Mouse (Mus musculus) lung, embryonic 16.5 days (tissue): Measurements from ENCODE around the gene Ldlrap1. TPM values are rescaled to one million over a fixed set of nuclear protein-coding genes. Genes with fewer than 3 reads are reported as not detected.

Source experiments
- ATAC-seq: fragments of 200-750 bp; cut with Nextera tagmentation; 2 replicates; pipeline ENCODE4 v1.8.0; 2017; ENCODE audit warnings: low read depth, mild to moderate bottlenecking, moderate library complexity
- H3K27ac ChIP-seq: fragments of 300-500 bp; sonication (generic); 2 replicates; pipeline ENCODE4 v1.5.1; 2014; ENCODE audit warnings: mild to moderate bottlenecking, control low read depth, low read length
- H3K27me3 ChIP-seq: fragments of 300-500 bp; sonication (generic); 2 replicates; pipeline ENCODE4 v1.6.1; 2014; ENCODE audit warnings: low read depth, low read length, mixed read lengths; ENCODE audit not compliant: control insufficient read depth, insufficient read depth
- H3K36me3 ChIP-seq: fragments of 300-500 bp; sonication (generic); 2 replicates; pipeline ENCODE4 v1.6.1; 2014; ENCODE audit warnings: low read length; ENCODE audit not compliant: control insufficient read depth, insufficient read depth
- H3K4me1 ChIP-seq: fragments of 300-500 bp; sonication (generic); replicated peaks from 2 replicates; pipeline ENCODE4 v1.6.1; 2014; ENCODE audit warnings: low read length, mixed read lengths; ENCODE audit not compliant: control insufficient read depth, insufficient read depth
- H3K4me2 ChIP-seq: fragments of 300-500 bp; sonication (generic); 2 replicates; pipeline ENCODE4 v1.6.1; 2014; ENCODE audit warnings: low read depth, low read length, control low read depth
- H3K4me3 ChIP-seq: fragments of 300-500 bp; sonication (generic); 2 replicates; pipeline ENCODE4 v1.5.1; 2014; ENCODE audit warnings: mild to moderate bottlenecking, low read length, control low read depth
- H3K9ac ChIP-seq: fragments of 300-500 bp; sonication (generic); 2 replicates; pipeline ENCODE4 v1.6.1; 2014; ENCODE audit warnings: low read length, control low read depth
- H3K9me3 ChIP-seq: fragments of 300-500 bp; sonication (generic); 2 replicates; pipeline ENCODE4 v1.6.1; 2016; ENCODE audit warnings: low read length; ENCODE audit not compliant: control insufficient read depth
- WGBS: fragments of 180-500 bp; shearing (Covaris S2); extraction: QIAGEN DNeasy Blood & Tissue Kit; methylation state at CpG from one replicate; pipeline ENCODE4 v1.1.7; 2014; 5-methylcytosine and 5-hydroxymethylcytosine counted together
- polyA plus RNA-seq: library from polyadenylated mRNA; unstranded; fragments of >200 nt; fragmentation: Nextera tagmentation; extraction: Ambion mirVana; gene quantifications from 2 replicates; pipeline ENCODE4 v1.2.1, GENCODE M21; 2015

The Ldlrap1 gene
- polyA plus RNA-seq, 1 experiment from 2014 or later, result 25.2 TPM

- no peaks in the 10 kb centered on the region for H3K4me1 ChIP-seq
- no peak overlapping the region for H3K4me2 ChIP-seq
- H3K4me3 ChIP-seq, result no peak overlapping the region
- H3K27me3 ChIP-seq, result no peaks in the 10 kb centered on the region
- ATAC-seq, result no peak
- H3K27ac ChIP-seq, result no peak overlapping the region
- WGBS, result 58% methylated on average over 8 of the region's 8 CpGs
- no peaks in the 10 kb centered on the region for H3K36me3 ChIP-seq
- no peak overlapping the region for H3K9ac ChIP-seq
- no peaks in the 10 kb centered on the region for H3K9me3 ChIP-seq
Measured at GRCm38 (mm10) chr4:134719489-134719888, 48.3 kb downstream of the Ldlrap1 start.

- H3K4me1 ChIP-seq, result no peaks in the 10 kb centered on the region
- H3K27ac ChIP-seq, result no peak overlapping the region
- peak overlapping the region; percentile 10; the same call in 1 of the 2 replicates for H3K9ac ChIP-seq
- 0 out of 2 replicates have a peak overlapping the region, but pooled peaks have one; percentile 14 for H3K4me2 ChIP-seq
- 4% methylated on average over 8 of the region's 8 CpGs for WGBS
- H3K27me3 ChIP-seq, result no peaks in the 10 kb centered on the region
- H3K9me3 ChIP-seq, result no peaks in the 10 kb centered on the region
- ATAC-seq, result peak; percentile 93
- H3K4me3 ChIP-seq, result no peak overlapping the region
- no peaks in the 10 kb centered on the region for H3K36me3 ChIP-seq
Measured at GRCm38 (mm10) chr4:134713937-134714336, 53.9 kb downstream of the Ldlrap1 start.

GRCm38 (mm10) chr4:134705311-134705710 lies 62.5 kb downstream of the Ldlrap1 start:
- Histone ChIP-seq H3K4me1 (peaks cover 15% of the 10 kb centered on the region), H3K9me3 (no peaks in the 10 kb centered on the region), H3K27ac (no peak overlapping the region), H3K36me3 (no peaks in the 10 kb centered on the region), H3K4me2 (no peak overlapping the region), H3K9ac (no peak overlapping the region), H3K4me3 (no peak overlapping the region), H3K27me3 (peaks cover 12% of the 10 kb centered on the region; the same call in 1 of the 2 replicates)
- ATAC-seq, result no peak
- WGBS, result 50% methylated on average over 5 of the region's 5 CpGs

GRCm38 (mm10) chr4:134704590-134704989 lies 63.2 kb downstream of the Ldlrap1 start:
- H3K9me3 ChIP-seq, result no peaks in the 10 kb centered on the region
- H3K27ac ChIP-seq, result no peak overlapping the region
- H3K9ac ChIP-seq, result peak overlapping the region; percentile 63; the same call in 1 of the 2 replicates
- no peak for ATAC-seq
- peak overlapping the region; percentile 100 for H3K4me2 ChIP-seq
- H3K4me3 ChIP-seq, result peak overlapping the region; percentile 68
- WGBS, result under 1% methylated on average over 20 of the region's 21 CpGs
- H3K4me1 ChIP-seq, result peaks cover 15% of the 10 kb centered on the region
- H3K36me3 ChIP-seq, result no peaks in the 10 kb centered on the region
- H3K27me3 ChIP-seq, result peaks cover 13% of the 10 kb centered on the region; the same call in 1 of the 2 replicates

- Histone ChIP-seq H3K9ac (peak within 1 kb of the TSS; percentile 67), H3K27me3 (peaks cover 13% of the 10 kb centered on the region; the same call in 1 of the 2 replicates), H3K27ac (no peak within 1 kb of the TSS), H3K4me1 (peaks cover 15% of the 10 kb centered on the region), H3K4me2 (peak within 1 kb of the TSS; percentile 100), H3K36me3 (no peaks in the 10 kb centered on the region), H3K4me3 (peak within 1 kb of the TSS; percentile 68), H3K9me3 (no peaks in the 10 kb centered on the region)
- WGBS, result under 1% methylated on average over 70 of the region's 81 CpGs
- ATAC-seq, result peak; percentile 98
Measured at GRCm38 (mm10) chr4:134703835-134704546, 63.8 kb downstream of the Ldlrap1 start, which contains the start of gene Man1c1. TSS of gene Man1c1 (minus strand) at chr4:134704290.

GRCm38 (mm10) chr4:134702981-134703834 lies 64.6 kb downstream of the Ldlrap1 start:
- H3K4me2 ChIP-seq, result peak overlapping the region; percentile 100
- under 1% methylated on average over 62 of the region's 90 CpGs for WGBS
- ATAC-seq, result peak; percentile 19; the same call in 1 of the 2 replicates

GRCm38 (mm10) chr4:134701934-134702333 lies 65.9 kb downstream of the Ldlrap1 start:
- no peak for ATAC-seq
- H3K4me2 ChIP-seq, result peak overlapping the region; percentile 100

More at GRCm38 (mm10) chr4:134702981-134703834, 64.6 kb downstream of the Ldlrap1 start:
- H3K9me3 ChIP-seq, result no peaks in the 10 kb centered on the region
- H3K9ac ChIP-seq, result peak overlapping the region; percentile 67
- peak overlapping the region; percentile 68 for H3K4me3 ChIP-seq
- H3K36me3 ChIP-seq, result no peaks in the 10 kb centered on the region
- no peak overlapping the region for H3K27ac ChIP-seq
- H3K27me3 ChIP-seq, result peaks cover 13% of the 10 kb centered on the region; the same call in 1 of the 2 replicates
- H3K4me1 ChIP-seq, result peaks cover 15% of the 10 kb centered on the region

GRCm38 (mm10) chr4:134700911-134701310 lies 66.9 kb downstream of the Ldlrap1 start:
- no peak overlapping the region for H3K4me2 ChIP-seq
- no peak for ATAC-seq
- 87% methylated on average over 2 of the region's 2 CpGs for WGBS
- H3K9ac ChIP-seq, result no peak overlapping the region
- H3K9me3 ChIP-seq, result no peaks in the 10 kb centered on the region
- no peak overlapping the region for H3K4me3 ChIP-seq
- no peak overlapping the region for H3K27ac ChIP-seq
- peaks cover 13% of the 10 kb centered on the region; the same call in 1 of the 2 replicates for H3K27me3 ChIP-seq
- peaks cover 15% of the 10 kb centered on the region for H3K4me1 ChIP-seq
- no peaks in the 10 kb centered on the region; the same call in 1 of the 2 replicates for H3K36me3 ChIP-seq

More at GRCm38 (mm10) chr4:134701934-134702333, 65.9 kb downstream of the Ldlrap1 start:
- H3K36me3 ChIP-seq, result no peaks in the 10 kb centered on the region; the same call in 1 of the 2 replicates
- no peak overlapping the region for H3K27ac ChIP-seq
- no peaks in the 10 kb centered on the region for H3K9me3 ChIP-seq
- peak overlapping the region; percentile 68 for H3K4me3 ChIP-seq
- peaks cover 13% of the 10 kb centered on the region; the same call in 1 of the 2 replicates for H3K27me3 ChIP-seq
- WGBS, result 26% methylated on average over 6 of the region's 6 CpGs
- H3K9ac ChIP-seq, result peak overlapping the region; percentile 42; the same call in 1 of the 2 replicates
- H3K4me1 ChIP-seq, result peaks cover 15% of the 10 kb centered on the region
